Mouse (Mus musculus): ENCODE measurements around the gene Sh3bp5. TPM values are rescaled to one million over a fixed set of nuclear protein-coding genes. Genes with fewer than 3 reads are reported as not detected.

Sh3bp5 gene
- polyA plus RNA-seq, 1 experiment from 2014 or later, result 161 TPM

DNA sequence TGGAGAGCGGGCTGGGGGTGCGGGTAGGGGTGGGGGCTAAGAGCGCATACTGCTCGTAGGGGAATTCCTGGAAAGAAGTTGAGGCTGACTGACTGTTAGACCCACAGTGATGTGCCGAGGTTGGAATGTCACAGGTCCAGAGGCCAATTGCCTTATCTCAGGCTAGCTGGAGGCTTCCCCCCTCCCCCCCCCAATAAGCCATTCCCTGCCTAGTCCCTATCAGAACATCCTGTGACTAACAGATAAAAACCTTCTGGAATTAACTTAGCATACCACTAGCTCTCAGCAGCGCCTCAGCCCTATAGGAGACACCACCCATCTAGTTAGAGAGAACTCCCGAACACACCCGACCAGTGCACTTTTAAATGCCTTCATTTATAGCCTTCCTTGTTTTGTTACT is 31.9 kb downstream of the Sh3bp5 start:
- Histone ChIP-seq H3K9ac (no peak overlapping the region), H3K27ac (no peak overlapping the region), H3K4me1 (no peaks in the 10 kb centered on the region), H3K4me2 (no peak overlapping the region), H3K27me3 (replicated peaks) (no peaks in the 10 kb centered on the region), H3K4me3 (no peak overlapping the region), H3K9me3 (no peaks in the 10 kb centered on the region), H3K36me3 (replicated peaks) (no peaks in the 10 kb centered on the region; the same call in 1 of the 2 replicates)
- ATAC-seq (replicated peaks), result no peak
- 78% methylated on average over 8 of the region's 8 CpGs for WGBS

DNA sequence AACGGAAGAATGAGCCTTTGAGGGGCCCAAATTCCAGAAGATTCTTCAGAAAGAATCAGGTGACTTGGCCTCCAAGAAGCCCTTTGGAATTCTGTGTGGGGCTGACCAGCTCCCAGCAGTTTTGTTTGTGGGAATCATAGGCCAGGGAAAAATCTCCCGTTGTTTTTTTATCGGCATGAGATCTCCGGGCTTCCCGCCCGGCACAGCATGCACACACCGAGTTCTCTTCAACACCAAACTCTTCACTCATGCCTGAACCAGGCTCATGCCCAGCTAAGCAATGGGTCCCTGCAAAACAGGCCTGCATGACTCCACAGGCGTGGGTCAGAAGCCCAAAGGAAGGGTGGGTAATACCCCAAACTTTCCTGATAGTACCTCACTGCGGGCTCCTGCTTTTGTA is 32.3 kb downstream of the Sh3bp5 start:
- Histone ChIP-seq H3K27ac (no peak overlapping the region), H3K4me2 (no peak overlapping the region), H3K9ac (no peak overlapping the region), H3K9me3 (no peaks in the 10 kb centered on the region), H3K4me3 (no peak overlapping the region), H3K4me1 (no peaks in the 10 kb centered on the region), H3K36me3 (replicated peaks) (no peaks in the 10 kb centered on the region; the same call in 1 of the 2 replicates), H3K27me3 (replicated peaks) (no peaks in the 10 kb centered on the region)
- no peak for ATAC-seq (replicated peaks)
- WGBS, result 79% methylated on average over 9 of the region's 9 CpGs

DNA sequence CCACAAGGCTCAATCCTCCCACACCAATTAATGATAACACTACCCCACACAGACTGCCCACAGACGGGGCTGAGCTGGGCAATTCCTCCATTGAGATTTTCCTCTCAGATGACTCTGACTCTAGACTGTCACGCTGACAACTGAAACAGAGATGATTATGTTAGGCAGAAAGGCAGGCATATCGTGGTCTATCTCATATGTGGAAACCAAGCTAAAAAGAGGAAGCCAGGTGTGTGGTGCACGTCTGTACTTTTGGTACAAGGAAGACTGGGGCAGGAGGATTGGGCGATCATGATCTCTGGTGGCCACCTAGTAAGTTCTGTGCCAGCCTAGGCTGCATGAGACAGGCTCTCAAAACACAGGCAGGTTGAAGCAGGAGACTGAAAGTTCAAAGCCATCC is 33.2 kb downstream of the Sh3bp5 start:
- Histone ChIP-seq H3K9me3 (no peaks in the 10 kb centered on the region), H3K36me3 (replicated peaks) (peaks cover 3% of the 10 kb centered on the region; the same call in 1 of the 2 replicates), H3K4me2 (no peak overlapping the region), H3K4me1 (no peaks in the 10 kb centered on the region), H3K9ac (no peak overlapping the region), H3K27me3 (replicated peaks) (no peaks in the 10 kb centered on the region), H3K27ac (no peak overlapping the region), H3K4me3 (no peak overlapping the region)
- WGBS, result 82% methylated on average over 5 of the region's 5 CpGs
- no peak for ATAC-seq (replicated peaks)

DNA sequence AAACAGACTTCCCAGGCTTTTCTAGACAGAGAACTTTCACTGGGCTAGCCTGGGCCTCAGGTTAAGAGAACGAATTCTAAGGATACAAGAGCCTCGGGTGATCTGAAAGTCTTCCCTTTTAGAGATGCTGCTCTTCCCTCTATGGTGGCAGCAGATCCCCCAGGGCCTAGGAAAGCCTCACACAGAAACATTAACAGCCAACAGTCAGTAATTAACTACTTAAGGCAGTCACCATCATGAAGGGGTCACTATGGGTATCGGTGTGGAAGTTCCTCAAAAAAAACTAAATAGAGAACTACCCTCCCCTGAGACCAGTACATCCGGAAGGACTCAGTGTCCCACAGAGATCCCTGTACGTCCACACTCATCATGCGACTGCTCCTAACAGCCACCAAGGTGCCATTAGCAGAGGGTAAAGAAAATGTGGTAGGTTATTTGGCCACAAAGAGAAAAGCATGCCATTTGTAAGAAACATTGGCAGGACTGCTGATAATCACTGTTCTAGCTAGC is 33.9 kb downstream of the Sh3bp5 start:
- Histone ChIP-seq H3K9me3 (no peaks in the 10 kb centered on the region), H3K4me1 (no peaks in the 10 kb centered on the region), H3K27ac (no peak overlapping the region), H3K36me3 (replicated peaks) (peaks cover 3% of the 10 kb centered on the region; the same call in 1 of the 2 replicates), H3K4me3 (no peak overlapping the region), H3K4me2 (no peak overlapping the region), H3K9ac (no peak overlapping the region), H3K27me3 (replicated peaks) (no peaks in the 10 kb centered on the region)
- WGBS, result 81% methylated on average over 6 of the region's 6 CpGs
- no peak for ATAC-seq (replicated peaks)

DNA sequence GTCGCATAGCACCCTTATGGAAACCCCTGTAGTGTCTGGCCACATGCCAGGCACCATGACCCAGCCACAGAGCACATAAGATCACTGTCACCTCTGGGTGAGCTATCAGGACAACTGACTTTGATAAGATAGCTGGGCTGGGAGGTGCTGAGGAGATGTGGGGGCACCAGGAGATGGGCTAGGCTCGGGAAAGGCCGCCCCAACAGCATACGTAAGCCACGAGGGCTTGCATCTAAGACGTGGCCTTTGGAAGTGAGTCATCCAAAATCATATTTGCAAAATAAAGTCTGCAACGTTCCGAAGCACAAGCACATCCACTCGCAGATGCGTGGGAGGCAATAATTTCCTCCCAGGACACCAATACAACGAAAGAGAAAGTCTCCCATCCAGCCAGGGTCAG is 35.0 kb downstream of the Sh3bp5 start:
- ATAC-seq (replicated peaks), result no peak
- Histone ChIP-seq H3K4me3 (no peak overlapping the region), H3K4me2 (no peak overlapping the region), H3K36me3 (replicated peaks) (peaks cover 3% of the 10 kb centered on the region; the same call in 1 of the 2 replicates), H3K9ac (no peak overlapping the region), H3K27me3 (replicated peaks) (no peaks in the 10 kb centered on the region), H3K9me3 (no peaks in the 10 kb centered on the region), H3K27ac (no peak overlapping the region), H3K4me1 (no peaks in the 10 kb centered on the region)
- 91% methylated on average over 11 of the region's 11 CpGs for WGBS

DNA sequence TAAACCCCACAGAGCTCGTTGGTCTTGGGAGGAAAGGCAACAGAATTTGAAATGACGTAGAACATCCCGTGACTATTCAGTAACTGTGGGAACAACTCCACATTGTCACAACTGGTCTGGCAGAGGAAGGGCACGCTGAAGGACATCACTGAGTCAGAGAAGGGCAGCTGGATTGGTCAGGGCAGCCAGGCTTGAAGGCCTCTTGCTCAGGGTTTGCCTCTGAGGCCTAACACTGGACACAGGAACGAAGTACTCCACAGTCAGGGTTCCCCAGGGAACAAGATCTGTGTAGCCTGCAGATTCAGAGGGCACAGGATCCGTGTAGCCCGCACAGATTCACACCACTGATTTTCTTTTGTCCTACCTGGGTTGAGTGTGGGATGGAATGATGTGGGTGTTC is 35.6 kb downstream of the Sh3bp5 start:
- ATAC-seq (replicated peaks), result no peak
- H3K9me3 ChIP-seq, result no peaks in the 10 kb centered on the region
- H3K36me3 ChIP-seq (replicated peaks), result peaks cover 3% of the 10 kb centered on the region; the same call in 1 of the 2 replicates
- H3K9ac ChIP-seq, result no peak overlapping the region
- no peaks in the 10 kb centered on the region for H3K27me3 ChIP-seq (replicated peaks)
- no peaks in the 10 kb centered on the region for H3K4me1 ChIP-seq
- WGBS, result 80% methylated on average over 7 of the region's 7 CpGs
- H3K4me2 ChIP-seq, result no peak overlapping the region
- no peak overlapping the region for H3K27ac ChIP-seq
- no peak overlapping the region for H3K4me3 ChIP-seq

DNA sequence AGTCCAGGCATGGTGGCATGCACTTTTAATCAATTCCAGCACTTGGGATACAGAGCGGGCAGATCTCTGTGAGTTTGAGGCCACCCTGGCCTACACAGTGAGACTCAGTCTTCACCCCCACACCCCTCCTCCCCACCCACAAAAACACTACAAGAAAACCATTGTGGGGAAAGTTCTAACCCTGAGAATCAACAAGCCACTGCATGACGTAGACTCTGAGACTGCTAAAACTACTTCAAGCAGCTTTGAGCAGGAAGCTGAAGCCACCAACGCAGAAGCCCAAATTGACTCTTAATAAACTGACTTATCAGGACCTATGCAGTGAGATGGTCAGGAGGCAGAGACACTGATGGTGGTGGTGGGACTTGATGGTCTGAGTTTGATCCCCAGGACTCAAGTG is 36.6 kb downstream of the Sh3bp5 start:
- ATAC-seq (replicated peaks), result no peak
- Histone ChIP-seq H3K9me3 (no peaks in the 10 kb centered on the region), H3K9ac (no peak overlapping the region), H3K4me2 (no peak overlapping the region), H3K27ac (no peak overlapping the region), H3K36me3 (replicated peaks) (peaks cover 3% of the 10 kb centered on the region; the same call in 1 of the 2 replicates), H3K4me3 (no peak overlapping the region), H3K27me3 (replicated peaks) (no peaks in the 10 kb centered on the region), H3K4me1 (no peaks in the 10 kb centered on the region)
- WGBS, result 79% methylated on average over 3 of the region's 3 CpGs

DNA sequence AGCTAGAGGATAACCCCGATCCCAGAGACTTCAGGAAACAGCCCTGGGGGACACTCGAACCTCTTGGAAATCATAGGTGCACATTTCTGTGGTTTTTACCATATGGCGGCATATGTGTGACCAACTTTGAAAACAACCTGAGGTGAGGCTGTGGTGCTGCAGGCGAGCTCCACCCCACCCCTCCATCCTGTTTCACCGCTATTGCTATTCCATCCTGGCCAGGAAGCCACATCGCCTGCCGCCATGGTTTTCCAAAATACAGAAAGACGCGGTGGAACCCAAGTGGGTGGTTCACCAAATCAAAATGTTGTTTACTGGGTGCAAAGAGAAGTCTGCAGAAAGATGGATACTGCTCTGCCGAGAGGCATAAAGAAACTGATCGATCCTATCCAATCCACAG is 37.1 kb downstream of the Sh3bp5 start:
- H3K4me3 ChIP-seq, result no peak overlapping the region
- H3K36me3 ChIP-seq (replicated peaks), result peaks cover 3% of the 10 kb centered on the region; the same call in 1 of the 2 replicates
- no peaks in the 10 kb centered on the region for H3K4me1 ChIP-seq
- H3K9ac ChIP-seq, result no peak overlapping the region
- no peak for ATAC-seq (replicated peaks)
- no peaks in the 10 kb centered on the region for H3K9me3 ChIP-seq
- no peaks in the 10 kb centered on the region for H3K27me3 ChIP-seq (replicated peaks)
- no peak overlapping the region for H3K27ac ChIP-seq
- H3K4me2 ChIP-seq, result no peak overlapping the region
- WGBS, result 88% methylated on average over 11 of the region's 11 CpGs

DNA sequence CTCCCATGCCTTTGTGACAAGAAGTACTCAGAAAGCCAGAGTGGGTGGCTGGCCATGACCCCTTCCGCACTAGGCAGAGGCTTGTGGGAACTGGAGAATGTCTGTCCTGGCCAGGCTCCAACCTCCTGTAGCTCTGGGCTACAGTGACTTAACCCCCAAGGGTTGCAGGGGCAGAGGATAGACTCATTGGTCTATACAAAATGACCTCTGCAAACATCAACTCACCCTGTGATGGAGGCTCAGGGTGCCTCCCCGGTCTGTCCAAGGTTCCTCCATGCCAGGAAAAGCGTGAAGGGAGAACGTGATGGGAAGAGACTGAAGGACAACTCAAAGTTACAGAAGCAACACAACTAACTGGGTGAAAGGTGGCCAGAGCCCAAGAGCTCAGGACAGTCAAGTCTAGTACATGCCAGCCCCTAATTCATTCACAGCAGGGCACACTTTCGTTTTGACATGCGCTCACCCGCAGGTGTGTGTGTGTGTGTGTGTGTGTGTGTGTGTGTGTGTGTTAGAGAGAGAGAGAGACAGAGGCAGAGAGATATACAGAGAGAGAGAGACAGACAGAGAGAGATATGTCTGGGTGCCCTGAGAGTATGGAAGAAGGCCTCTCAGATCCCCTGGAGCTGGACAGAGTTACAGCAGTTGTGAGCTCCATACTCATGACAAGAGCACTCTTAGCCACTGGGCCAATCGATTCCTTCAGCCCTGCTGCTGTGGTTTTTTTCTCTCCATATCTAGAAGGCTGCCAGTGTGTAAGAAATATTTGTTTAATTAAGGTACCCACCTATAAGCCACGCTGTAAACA is 37.9 kb downstream of the Sh3bp5 start:
- H3K4me1 ChIP-seq, result no peaks in the 10 kb centered on the region
- H3K4me3 ChIP-seq, result no peak overlapping the region
- no peaks in the 10 kb centered on the region for H3K27me3 ChIP-seq (replicated peaks)
- H3K27ac ChIP-seq, result no peak overlapping the region
- H3K36me3 ChIP-seq (replicated peaks), result 0 out of 2 replicates have a peak, but pooled peaks cover 3% of the 10 kb centered on the region
- no peak for ATAC-seq (replicated peaks)
- WGBS, result 81% methylated on average over 9 of the region's 9 CpGs
- H3K9me3 ChIP-seq, result no peaks in the 10 kb centered on the region
- H3K9ac ChIP-seq, result no peak overlapping the region
- no peak overlapping the region for H3K4me2 ChIP-seq

DNA sequence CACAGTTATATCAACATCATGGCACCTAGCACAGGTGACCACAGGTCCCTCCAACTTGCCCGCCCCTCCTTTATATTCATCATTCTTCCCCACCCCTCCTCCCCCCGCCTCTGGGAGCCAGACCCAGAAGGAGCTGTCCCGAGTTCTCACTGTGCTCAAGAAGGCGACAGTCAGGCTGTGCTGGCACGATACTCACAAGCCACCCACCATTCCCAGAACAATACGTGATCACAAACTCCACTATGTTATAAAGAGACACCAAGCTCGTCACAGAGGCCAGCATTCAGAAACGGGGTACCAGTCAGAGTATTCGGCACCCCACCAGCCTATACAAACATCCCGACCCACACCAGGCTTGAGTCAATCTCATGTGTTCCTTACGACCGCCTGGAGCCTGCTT is 38.5 kb downstream of the Sh3bp5 start:
- WGBS, result 81% methylated on average over 12 of the region's 12 CpGs
- Histone ChIP-seq H3K4me3 (no peak overlapping the region), H3K27ac (no peak overlapping the region), H3K9ac (no peak overlapping the region), H3K4me2 (no peak overlapping the region), H3K4me1 (no peaks in the 10 kb centered on the region), H3K36me3 (replicated peaks) (0 out of 2 replicates have a peak, but pooled peaks cover 3% of the 10 kb centered on the region), H3K9me3 (no peaks in the 10 kb centered on the region), H3K27me3 (replicated peaks) (no peaks in the 10 kb centered on the region)
- no peak for ATAC-seq (replicated peaks)

DNA sequence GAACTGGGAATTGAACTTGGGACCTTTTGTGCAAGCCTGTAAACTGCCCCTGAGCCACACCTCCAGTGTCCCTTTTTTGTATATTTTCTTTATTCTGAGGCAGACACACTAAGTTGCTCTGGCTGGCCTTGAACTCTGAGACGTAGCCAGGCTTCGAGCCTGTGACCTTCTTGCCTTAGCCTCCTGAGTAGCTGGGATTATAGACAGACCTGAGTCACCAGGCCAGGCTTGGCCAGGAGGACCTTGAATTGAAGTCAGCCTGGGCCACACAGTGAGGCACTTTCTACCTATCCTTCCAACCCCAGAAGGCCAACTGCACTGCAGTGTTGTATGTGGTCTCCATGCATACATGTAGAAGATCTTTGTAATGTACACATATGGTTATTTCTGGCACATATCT is 39.5 kb downstream of the Sh3bp5 start:
- 94% methylated on average over 2 of the region's 2 CpGs for WGBS
- Histone ChIP-seq H3K4me1 (no peaks in the 10 kb centered on the region), H3K27ac (no peak overlapping the region), H3K4me3 (no peak overlapping the region), H3K9me3 (no peaks in the 10 kb centered on the region), H3K4me2 (no peak overlapping the region), H3K9ac (no peak overlapping the region), H3K36me3 (replicated peaks) (0 out of 2 replicates have a peak, but pooled peaks cover 3% of the 10 kb centered on the region), H3K27me3 (replicated peaks) (no peaks in the 10 kb centered on the region)
- ATAC-seq (replicated peaks), result no peak

DNA sequence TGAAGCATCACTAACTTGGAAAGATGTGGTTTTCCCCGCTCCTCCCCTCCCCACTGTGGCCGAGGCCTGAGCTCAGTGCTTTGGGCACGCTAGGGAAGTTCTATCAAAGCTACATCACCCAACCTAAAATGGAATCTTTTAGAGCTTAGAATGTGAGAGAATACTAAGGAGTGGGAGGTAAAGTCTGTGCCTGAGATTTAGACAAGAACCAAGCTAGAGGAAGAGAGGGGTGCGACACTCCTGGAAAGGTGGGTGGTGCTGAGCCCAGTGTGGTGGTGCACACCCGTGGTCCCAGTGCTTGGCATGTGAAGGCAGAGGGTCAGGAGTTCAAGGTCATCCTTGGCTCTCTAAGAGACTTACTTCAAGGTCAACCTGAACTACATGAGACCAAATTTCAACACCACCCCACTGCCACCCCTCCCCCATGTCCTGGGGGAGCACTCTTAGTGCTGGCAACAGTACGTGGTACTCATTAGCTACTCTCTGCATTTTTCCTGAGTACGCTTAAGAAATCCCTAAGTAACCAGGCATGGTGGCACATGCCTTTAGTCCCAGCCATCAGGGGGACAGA is 40.2 kb downstream of the Sh3bp5 start:
- H3K4me3 ChIP-seq, result no peak overlapping the region
- H3K27ac ChIP-seq, result no peak overlapping the region
- WGBS, result 91% methylated on average over 7 of the region's 7 CpGs
- no peak overlapping the region for H3K4me2 ChIP-seq
- no peak for ATAC-seq (replicated peaks)
- H3K4me1 ChIP-seq, result no peaks in the 10 kb centered on the region
- 0 out of 2 replicates have a peak, but pooled peaks cover 3% of the 10 kb centered on the region for H3K36me3 ChIP-seq (replicated peaks)
- no peaks in the 10 kb centered on the region for H3K9me3 ChIP-seq
- H3K27me3 ChIP-seq (replicated peaks), result no peaks in the 10 kb centered on the region
- no peak overlapping the region for H3K9ac ChIP-seq
